Mouse (Mus musculus) kidney, embryonic 14.5 days (tissue): ENCODE data around the gene Iqgap2. TPM values are rescaled to one million over a fixed set of nuclear protein-coding genes. Genes with fewer than 3 reads are reported as not detected.

ENCODE experiments used
- ATAC-seq: fragments of 200-750 bp; cut with Nextera tagmentation; 2 replicates; pipeline ENCODE4 v1.8.0; 2017; ENCODE audit warnings: moderate number of reproducible peaks, mild to moderate bottlenecking, moderate TSS enrichment, moderate library complexity; ENCODE audit not compliant: low FRiP score, low TSS enrichment
- H3K27ac ChIP-seq: fragments of 300-500 bp; sonication (generic); 2 replicates; pipeline ENCODE4 v1.5.1; 2014; ENCODE audit warnings: low read depth, mild to moderate bottlenecking, low read length, moderate library complexity, mixed read lengths
- H3K27me3 ChIP-seq: fragments of 300-500 bp; sonication (generic); 2 replicates; pipeline ENCODE4 v1.6.1; 2014; ENCODE audit warnings: mild to moderate bottlenecking, low read length; ENCODE audit not compliant: control insufficient read depth, insufficient read depth
- H3K36me3 ChIP-seq: fragments of 300-500 bp; sonication (generic); 2 replicates; pipeline ENCODE4 v1.6.1; 2014; ENCODE audit warnings: low read length, mixed read lengths; ENCODE audit not compliant: control insufficient read depth, insufficient read depth
- H3K4me1 ChIP-seq: fragments of 300-500 bp; sonication (generic); 2 replicates; pipeline ENCODE4 v1.6.1; 2014; ENCODE audit warnings: low read length, mixed read lengths; ENCODE audit not compliant: control insufficient read depth, insufficient read depth
- H3K4me2 ChIP-seq: fragments of 300-500 bp; sonication (generic); replicated peaks from 2 replicates; pipeline ENCODE4 v1.6.1; 2014; ENCODE audit warnings: low read depth, mild to moderate bottlenecking, low read length
- H3K4me3 ChIP-seq: fragments of 300-500 bp; sonication (generic); 2 replicates; pipeline ENCODE4 v1.5.1; 2014; ENCODE audit warnings: mild to moderate bottlenecking, low read length
- H3K9ac ChIP-seq: fragments of 300-500 bp; sonication (generic); 2 replicates; pipeline ENCODE4 v1.6.1; 2014; ENCODE audit warnings: low read depth, mild to moderate bottlenecking, low read length, moderate library complexity
- H3K9me3 ChIP-seq: fragments of 300-500 bp; sonication (generic); 2 replicates; pipeline ENCODE4 v1.6.1; 2016; ENCODE audit warnings: low read length; ENCODE audit not compliant: control insufficient read depth
- WGBS: fragments of 180-500 bp; shearing (Covaris S2); extraction: QIAGEN DNeasy Blood & Tissue Kit; methylation state at CpG from one replicate; pipeline ENCODE4 v1.1.7; 2014; 5-methylcytosine and 5-hydroxymethylcytosine counted together
- polyA plus RNA-seq: library from polyadenylated mRNA; unstranded; fragments of >200 nt; fragmentation: Nextera tagmentation; extraction: Ambion mirVana; gene quantifications from 2 replicates; pipeline ENCODE4 v1.2.1, GENCODE M21; 2014

The Iqgap2 gene
- polyA plus RNA-seq, 1 experiment from 2014 or later: 11.2 TPM

DNA sequence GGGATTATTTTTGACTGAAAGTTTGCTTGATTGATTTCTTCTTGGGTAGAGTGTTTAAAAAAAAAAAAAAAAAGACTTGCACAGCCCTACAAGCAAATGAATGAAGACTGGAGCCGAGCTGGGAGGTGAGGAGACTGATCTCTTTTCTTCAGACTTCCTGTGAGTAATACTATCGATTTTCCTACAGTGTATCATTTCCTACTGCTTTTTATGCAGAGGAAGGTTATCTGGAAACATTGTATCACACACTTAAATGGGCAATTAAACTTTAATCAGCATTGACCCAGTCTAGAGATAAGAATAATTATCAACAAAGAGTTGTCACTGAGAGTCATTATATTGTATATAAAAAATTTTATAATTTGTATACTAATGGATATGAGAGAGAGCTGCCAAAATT lies 261.0 kb downstream of the Iqgap2 start:
- WGBS: 56% methylated on average over 2 of the region's 2 CpGs

DNA sequence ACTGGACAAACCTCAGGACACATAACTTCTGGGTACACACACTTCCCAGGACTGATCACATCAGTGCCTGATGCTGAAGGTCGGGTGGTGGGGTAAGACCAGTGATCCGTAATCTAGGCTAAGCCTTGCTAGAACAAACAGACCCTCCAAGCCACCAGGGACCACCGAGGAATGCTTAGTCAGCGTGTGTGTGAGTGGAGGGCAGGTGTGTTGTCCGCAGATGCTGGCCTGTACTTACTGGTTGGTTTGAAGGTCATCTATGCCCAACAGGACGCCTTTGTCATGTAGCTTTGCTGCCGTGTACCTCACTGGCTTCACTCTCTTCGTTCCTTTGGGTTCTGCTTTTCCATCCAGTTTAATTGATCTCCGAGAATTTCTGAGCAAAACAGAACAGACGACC lies 262.0 kb downstream of the Iqgap2 start:
- H3K36me3 ChIP-seq: no peaks in the 10 kb centered on the region
- H3K27me3 ChIP-seq: no peaks in the 10 kb centered on the region
- H3K9ac ChIP-seq: no peak overlapping the region
- WGBS: 86% methylated on average over 10 of the region's 10 CpGs
- no peak overlapping the region for H3K4me2 ChIP-seq
- no peak overlapping the region for H3K27ac ChIP-seq
- no peaks in the 10 kb centered on the region for H3K9me3 ChIP-seq
- no peak for ATAC-seq
- H3K4me1 ChIP-seq: no peaks in the 10 kb centered on the region
- H3K4me3 ChIP-seq: no peak overlapping the region

More for the DNA sequence above, 261.0 kb downstream of the Iqgap2 start:
- Histone ChIP-seq H3K27ac (no peak overlapping the region), H3K4me1 (no peaks in the 10 kb centered on the region), H3K4me3 (no peak overlapping the region), H3K4me2 (no peak overlapping the region), H3K9ac (no peak overlapping the region), H3K9me3 (no peaks in the 10 kb centered on the region), H3K27me3 (no peaks in the 10 kb centered on the region), H3K36me3 (no peaks in the 10 kb centered on the region)
- ATAC-seq: no peak

GRCm38 (mm10) chr13:95626696-95627095 lies 265.0 kb downstream of the Iqgap2 start:
- Histone ChIP-seq H3K4me2 (no peak overlapping the region), H3K4me1 (no peaks in the 10 kb centered on the region), H3K27ac (no peak overlapping the region), H3K9ac (no peak overlapping the region), H3K4me3 (no peak overlapping the region), H3K27me3 (no peaks in the 10 kb centered on the region), H3K9me3 (no peaks in the 10 kb centered on the region), H3K36me3 (no peaks in the 10 kb centered on the region)
- no peak for ATAC-seq
- 56% methylated on average over 7 of the region's 7 CpGs for WGBS

- no peaks in the 10 kb centered on the region for H3K9me3 ChIP-seq
- H3K4me1 ChIP-seq: no peaks in the 10 kb centered on the region
- H3K9ac ChIP-seq: no peak overlapping the region
- H3K36me3 ChIP-seq: no peaks in the 10 kb centered on the region
- no peak overlapping the region for H3K4me3 ChIP-seq
- H3K27ac ChIP-seq: no peak overlapping the region
- 74% methylated on average over 3 of the region's 3 CpGs for WGBS
- H3K4me2 ChIP-seq: no peak overlapping the region
- H3K27me3 ChIP-seq: no peaks in the 10 kb centered on the region
- no peak for ATAC-seq
These were observed 268.7 kb downstream of the Iqgap2 start for GRCm38 (mm10) chr13:95623042-95623441.

DNA sequence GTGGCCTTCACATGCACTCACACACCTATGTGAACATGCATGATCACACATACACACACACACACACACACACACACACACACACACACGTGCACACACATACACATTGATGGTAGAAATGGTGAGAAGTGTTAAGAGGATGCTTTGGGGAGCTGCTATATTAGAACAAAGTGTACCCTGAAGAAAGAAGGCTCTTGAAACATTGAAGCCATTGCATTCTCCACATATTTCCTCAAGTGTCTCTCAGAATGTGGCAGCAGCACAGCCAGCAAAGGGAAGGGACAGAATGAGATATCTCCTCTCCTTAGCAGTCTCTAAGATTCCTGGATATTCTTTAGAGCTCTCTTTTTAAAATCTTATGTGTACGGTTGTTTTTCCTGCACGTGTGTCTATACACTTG lies 270.2 kb downstream of the Iqgap2 start:
- peaks cover 1% of the 10 kb centered on the region; the same call in 1 of the 2 replicates for H3K4me1 ChIP-seq
- no peak overlapping the region for H3K27ac ChIP-seq
- H3K27me3 ChIP-seq: no peaks in the 10 kb centered on the region
- no peak for ATAC-seq
- no peak overlapping the region for H3K4me3 ChIP-seq
- H3K9ac ChIP-seq: no peak overlapping the region
- WGBS: 87% methylated on average over 3 of the region's 3 CpGs
- H3K4me2 ChIP-seq: no peak overlapping the region
- no peaks in the 10 kb centered on the region for H3K9me3 ChIP-seq
- H3K36me3 ChIP-seq: no peaks in the 10 kb centered on the region

DNA sequence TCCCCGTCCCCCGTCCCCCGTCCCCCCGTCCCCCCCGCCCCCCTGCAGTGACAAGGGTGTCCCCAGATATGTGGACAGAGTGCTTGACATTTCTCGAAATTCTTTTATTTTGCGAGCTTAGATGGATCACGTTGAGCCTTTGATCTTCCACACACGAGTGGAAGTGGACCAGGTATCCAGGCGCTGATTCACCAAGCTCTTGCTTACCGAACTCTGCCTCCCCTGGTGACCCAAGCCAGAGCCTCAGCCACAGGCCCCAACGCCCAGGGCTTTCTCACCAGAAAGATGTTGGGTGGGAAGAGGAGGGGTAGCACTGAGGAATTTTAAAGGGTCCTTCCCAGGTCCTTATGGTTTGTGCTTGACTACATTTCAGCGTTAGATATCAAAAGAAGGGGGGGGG lies 272.9 kb downstream of the Iqgap2 start:
- no peak for ATAC-seq

GRCm38 (mm10) chr13:95618309-95618712 lies 273.4 kb downstream of the Iqgap2 start, which contains the start of gene F2r:
TSS of gene F2r (minus strand) at chr13:95618487.
- H3K4me3 ChIP-seq: peak within 1 kb of the TSS; percentile 90
- peak within 1 kb of the TSS; percentile 51 for H3K4me2 ChIP-seq
- peak within 1 kb of the TSS; percentile 77 for H3K27ac ChIP-seq
- no peaks in the 10 kb centered on the region for H3K9me3 ChIP-seq
- H3K4me1 ChIP-seq: peaks cover 21% of the 10 kb centered on the region
- peak; percentile 96 for ATAC-seq
- no peaks in the 10 kb centered on the region for H3K36me3 ChIP-seq
- under 1% methylated on average over 41 of the region's 42 CpGs for WGBS
- H3K27me3 ChIP-seq: no peaks in the 10 kb centered on the region
- H3K9ac ChIP-seq: peak within 1 kb of the TSS; percentile 95

More for the DNA sequence above, 272.9 kb downstream of the Iqgap2 start:
- WGBS: 7% methylated on average over 13 of the region's 13 CpGs
- peak overlapping the region; percentile 51 for H3K4me2 ChIP-seq
- no peaks in the 10 kb centered on the region for H3K27me3 ChIP-seq
- no peak overlapping the region; the same call in 1 of the 2 replicates for H3K27ac ChIP-seq
- H3K36me3 ChIP-seq: no peaks in the 10 kb centered on the region
- H3K9me3 ChIP-seq: no peaks in the 10 kb centered on the region
- H3K4me3 ChIP-seq: peak overlapping the region; percentile 90
- peaks cover 21% of the 10 kb centered on the region for H3K4me1 ChIP-seq
- H3K9ac ChIP-seq: peak overlapping the region; percentile 95

- ATAC-seq: peak; percentile 34; the same call in 1 of the 2 replicates
- WGBS: under 1% methylated on average over 21 of the region's 21 CpGs
These were observed 274.0 kb downstream of the Iqgap2 start for GRCm38 (mm10) chr13:95617671-95618171.

DNA sequence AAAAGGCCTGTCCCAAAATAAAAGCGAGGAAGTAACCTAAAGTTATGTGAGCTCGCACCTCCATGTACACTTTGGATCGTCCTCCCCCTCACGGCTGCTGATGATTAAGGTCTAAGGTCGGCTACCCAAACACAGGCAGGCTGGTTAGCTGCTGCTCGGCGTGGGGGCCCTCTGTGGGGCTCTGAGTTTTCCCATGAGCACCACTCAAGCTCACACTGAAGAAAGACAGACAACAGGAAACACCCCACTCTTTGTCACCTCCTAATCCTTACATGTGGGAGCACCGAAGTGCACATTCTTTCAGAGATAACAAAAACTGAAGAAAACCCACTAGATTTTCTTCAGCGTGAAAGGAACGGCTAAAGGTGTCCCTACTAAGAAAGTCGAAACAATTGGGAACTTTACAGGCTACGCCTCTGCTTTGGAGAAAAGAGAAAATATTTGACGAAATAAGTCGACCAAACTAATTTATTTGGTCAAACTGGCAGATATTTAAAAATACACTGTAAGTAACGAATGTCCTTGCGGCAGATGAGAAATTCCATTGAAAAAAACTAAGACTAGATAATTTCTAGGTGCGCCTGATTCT lies 274.5 kb downstream of the Iqgap2 start:
- H3K4me1 ChIP-seq: peaks cover 21% of the 10 kb centered on the region
- 6% methylated on average over 17 of the region's 17 CpGs for WGBS
- no peak overlapping the region for H3K27ac ChIP-seq
- ATAC-seq: no peak
- no peaks in the 10 kb centered on the region for H3K9me3 ChIP-seq
- H3K9ac ChIP-seq: peak overlapping the region; percentile 95
- peaks cover 2% of the 10 kb centered on the region; the same call in 1 of the 2 replicates for H3K36me3 ChIP-seq
- H3K27me3 ChIP-seq: no peaks in the 10 kb centered on the region
- peak overlapping the region; percentile 51 for H3K4me2 ChIP-seq
- peak overlapping the region; percentile 90 for H3K4me3 ChIP-seq

More at GRCm38 (mm10) chr13:95617671-95618171, 274.0 kb downstream of the Iqgap2 start:
- Histone ChIP-seq H3K9ac (peak overlapping the region; percentile 95), H3K27me3 (no peaks in the 10 kb centered on the region), H3K4me1 (peaks cover 21% of the 10 kb centered on the region), H3K27ac (peak overlapping the region; percentile 77), H3K4me3 (peak overlapping the region; percentile 90), H3K36me3 (no peaks in the 10 kb centered on the region), H3K9me3 (no peaks in the 10 kb centered on the region), H3K4me2 (peak overlapping the region; percentile 51)
